Mouse (Mus musculus) left cerebral cortex, adult 8-10 months (tissue): ENCODE measurements around the gene Rasgrp3. TPM values are rescaled to one million over a fixed set of nuclear protein-coding genes. Genes with fewer than 3 reads are reported as not detected.
"Not testable (repeated sequence)": the region's sequence is repeated elsewhere in the genome, so short reads cannot be mapped to it uniquely, and the experiment has no call there.

Experiments used
- DNase-seq, 2 experiments: peaks; one replicate each; pipeline ENCODE4 v3.0.0; 2022; ENCODE audit warnings: low spot score in 2 of 2
- total RNA-seq, 4 experiments: library from RNA; stranded (reverse); gene quantifications; 2 replicates each; pipeline ENCODE4 v1.2.4; 2022

The Rasgrp3 gene
- total RNA-seq, 4 experiments from 2014 or later: 13.3 to 23.8 (median 18.6) TPM

GRCm38 (mm10) chr17:75461771-75462170, 26.1 kb downstream of the Rasgrp3 start:
- no peak for DNase-seq

DNA sequence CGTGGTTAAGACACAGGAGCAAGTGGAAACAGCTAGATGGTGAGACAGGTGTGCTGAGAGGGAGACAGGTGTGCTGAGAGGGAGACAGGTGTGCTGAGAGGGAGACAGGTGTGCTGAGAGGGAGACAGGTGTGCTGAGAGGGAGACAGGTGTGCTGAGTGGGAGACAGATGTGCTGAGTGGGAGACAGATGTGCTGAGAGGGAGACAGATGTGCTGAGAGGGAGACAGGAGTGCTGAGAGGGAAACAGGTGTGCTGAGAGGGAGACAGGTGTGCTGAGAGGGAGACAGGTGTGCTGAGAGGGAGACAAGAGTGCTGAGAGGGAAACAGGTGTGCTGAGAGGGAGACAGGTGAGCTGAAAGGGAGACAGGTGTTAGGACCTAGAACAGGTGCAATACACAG, 27.5 kb downstream of the Rasgrp3 start:
- not testable (repeated sequence) for DNase-seq

- DNase-seq: no peak
These were observed 27.9 kb downstream of the Rasgrp3 start for GRCm38 (mm10) chr17:75463645-75464044.

DNA sequence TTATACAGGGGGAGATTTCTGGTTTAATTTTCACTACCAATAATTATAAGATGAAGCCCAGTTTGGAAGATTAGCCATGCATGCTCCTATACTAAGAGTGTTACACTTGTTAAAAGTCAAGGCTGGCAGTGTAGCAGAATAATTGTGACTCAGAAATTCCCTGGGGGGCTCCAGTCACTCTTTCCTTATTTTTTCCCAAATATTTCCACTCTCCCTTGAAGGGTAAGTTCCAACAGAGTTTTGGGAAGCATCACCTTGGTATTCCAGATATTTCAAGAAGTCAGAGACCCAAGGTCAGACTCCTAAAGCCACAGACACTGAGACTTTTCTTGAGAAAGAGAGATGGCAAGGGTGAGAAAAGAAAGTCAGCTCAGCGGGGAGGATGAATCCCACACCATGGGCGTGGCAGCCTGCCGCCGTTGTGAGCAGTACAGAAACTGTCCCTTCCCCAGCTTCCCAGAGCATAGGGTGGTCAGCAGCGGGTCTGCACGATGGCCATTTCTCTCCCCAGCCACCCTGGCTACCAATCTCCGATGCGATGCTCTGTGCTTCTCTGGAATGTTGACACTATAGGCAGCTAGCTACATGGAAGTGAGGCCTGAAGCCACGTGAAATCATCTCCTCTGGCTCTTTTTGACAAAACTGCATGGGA, 28.8 kb downstream of the Rasgrp3 start:
- DNase-seq: no peak

- peak; percentile 62 to 81 for DNase-seq
These were observed 29.4 kb downstream of the Rasgrp3 start for GRCm38 (mm10) chr17:75464983-75465634.

- no peak for DNase-seq
These were observed 29.9 kb downstream of the Rasgrp3 start for GRCm38 (mm10) chr17:75465635-75465997.

- DNase-seq: no peak
These were observed 31.3 kb downstream of the Rasgrp3 start for GRCm38 (mm10) chr17:75466948-75467347.

GRCm38 (mm10) chr17:75467526-75467925, 31.8 kb downstream of the Rasgrp3 start:
- no peak for DNase-seq

DNA sequence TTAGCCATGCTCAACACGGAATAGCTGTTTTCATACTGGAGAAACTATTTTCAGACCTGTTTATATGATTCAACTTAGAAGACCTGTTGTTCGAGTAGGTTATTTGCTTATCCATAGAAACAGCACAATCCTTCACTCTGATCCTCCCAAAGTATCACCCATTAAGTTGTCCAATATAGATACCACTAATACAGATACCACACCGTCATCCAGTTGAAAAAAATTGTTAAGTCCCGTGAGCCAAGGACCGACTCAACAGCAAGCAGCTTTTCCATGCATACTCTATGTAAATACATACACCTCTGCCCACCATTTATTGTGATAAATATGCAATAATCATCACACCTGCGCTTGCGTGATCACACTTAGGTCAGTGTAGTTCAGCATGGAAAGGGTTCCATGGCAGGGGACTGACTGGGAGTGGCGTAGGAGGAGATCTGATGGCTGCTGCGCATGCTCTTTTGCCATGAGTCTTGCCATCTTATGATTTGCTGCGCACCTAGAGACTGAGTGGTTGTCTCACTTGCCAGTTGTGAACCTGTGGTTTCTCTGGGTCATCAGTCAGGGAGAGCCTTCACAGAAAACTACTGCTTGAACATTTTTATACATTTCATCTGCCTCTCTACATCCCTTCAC, 32.9 kb downstream of the Rasgrp3 start:
- no peak for DNase-seq

DNA sequence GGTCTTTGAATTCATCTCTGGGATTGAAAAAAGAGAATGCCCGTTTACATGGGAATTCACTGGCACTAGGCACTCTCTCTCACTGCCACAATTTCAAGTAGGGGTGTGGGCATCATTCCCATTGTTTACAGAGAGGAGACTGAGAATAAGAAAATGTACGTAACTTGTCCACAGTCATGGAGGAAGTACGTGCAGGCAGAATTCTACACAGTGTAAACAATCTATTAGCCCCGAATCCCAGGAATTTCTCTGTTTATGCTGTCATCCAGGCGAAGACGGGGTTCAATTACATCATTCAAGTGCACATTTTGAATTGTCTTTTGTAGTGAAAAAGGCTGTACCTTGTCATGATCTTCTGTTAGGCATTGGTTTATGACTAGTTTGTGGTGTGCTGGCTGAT, 34.6 kb downstream of the Rasgrp3 start:
- DNase-seq: no peak

DNA sequence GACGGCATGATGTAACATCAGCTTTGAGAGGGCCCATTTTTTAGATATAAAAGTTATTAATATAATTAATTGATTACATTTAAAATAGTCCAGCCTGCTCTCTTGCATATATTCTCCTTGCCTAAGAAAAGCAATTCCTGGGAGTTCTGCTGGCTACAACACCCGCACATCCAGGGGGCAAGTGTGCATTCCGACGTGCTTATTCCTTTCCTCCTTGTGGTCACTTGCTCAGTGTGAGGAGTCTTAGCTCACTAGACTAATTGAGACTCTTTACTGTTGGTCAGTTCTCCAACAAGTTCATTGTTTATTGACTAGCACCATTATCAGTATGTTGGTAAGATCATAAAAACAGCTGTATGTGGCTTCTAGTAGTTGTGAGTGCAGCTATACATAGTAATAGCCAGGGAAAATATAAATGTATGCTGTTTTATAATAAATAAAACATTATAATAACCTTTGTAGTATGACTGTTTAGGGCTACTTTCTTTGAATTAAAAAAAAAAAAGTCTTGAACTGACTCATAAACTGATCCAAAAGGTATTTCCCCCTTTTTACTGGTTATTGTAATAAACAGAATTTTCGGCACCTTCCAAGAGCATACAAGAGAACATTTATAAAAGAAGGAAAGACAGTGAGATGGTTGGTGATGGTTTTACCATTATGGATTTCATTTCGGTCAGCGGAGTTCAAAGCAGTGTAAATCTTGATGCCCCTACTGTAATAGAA, 35.4 kb downstream of the Rasgrp3 start:
- DNase-seq: no peak

- DNase-seq: no peak
These were observed 36.1 kb downstream of the Rasgrp3 start for GRCm38 (mm10) chr17:75471644-75472253.

DNA sequence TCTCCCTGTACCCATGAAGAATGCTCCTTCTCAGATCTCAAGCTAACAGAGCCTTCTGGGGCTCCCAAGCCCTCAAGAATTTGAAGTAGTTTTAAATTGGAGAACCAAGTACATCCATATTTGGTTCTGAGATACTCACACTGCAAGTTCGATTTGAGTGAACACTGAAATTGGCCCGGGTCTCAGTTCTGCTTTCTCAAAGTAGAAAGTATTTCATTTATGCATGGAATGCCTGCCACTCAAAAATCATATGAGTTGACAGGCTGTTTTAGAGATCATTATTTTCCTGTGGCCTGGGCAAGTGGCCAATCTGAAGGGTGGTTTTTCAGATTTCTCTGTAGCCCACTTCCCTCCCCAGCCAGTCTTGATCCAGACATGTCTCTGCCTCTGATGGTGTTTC, 36.7 kb downstream of the Rasgrp3 start:
- DNase-seq: no peak

DNA sequence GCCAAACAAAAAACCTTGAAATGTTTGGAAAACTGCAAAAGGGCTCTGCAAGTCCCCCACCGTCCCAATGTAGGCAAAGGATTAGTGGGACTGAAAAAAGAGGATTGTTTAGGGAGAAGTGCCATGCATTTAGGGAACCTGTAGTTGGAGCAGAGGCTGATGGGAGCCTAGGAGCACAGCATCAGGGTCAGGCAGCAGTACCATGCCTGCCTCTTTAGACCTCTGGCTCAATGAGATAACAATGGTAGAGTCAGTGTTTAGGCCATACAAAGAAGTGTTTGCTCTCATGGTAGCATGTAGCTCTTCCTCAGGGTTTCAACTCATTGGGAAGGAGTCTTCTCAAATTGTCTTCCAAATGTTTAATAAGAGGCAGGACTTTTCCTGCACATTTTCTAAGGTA, 40.3 kb downstream of the Rasgrp3 start:
- no peak for DNase-seq

GRCm38 (mm10) chr17:75476736-75477416, 41.2 kb downstream of the Rasgrp3 start:
- no peak for DNase-seq

GRCm38 (mm10) chr17:75477655-75478054, 42.0 kb downstream of the Rasgrp3 start:
- DNase-seq: no peak

- DNase-seq: no peak
These were observed 43.1 kb downstream of the Rasgrp3 start for GRCm38 (mm10) chr17:75478836-75479235.

- DNase-seq: no peak
These were observed 44.0 kb downstream of the Rasgrp3 start for GRCm38 (mm10) chr17:75479663-75480062.

DNA sequence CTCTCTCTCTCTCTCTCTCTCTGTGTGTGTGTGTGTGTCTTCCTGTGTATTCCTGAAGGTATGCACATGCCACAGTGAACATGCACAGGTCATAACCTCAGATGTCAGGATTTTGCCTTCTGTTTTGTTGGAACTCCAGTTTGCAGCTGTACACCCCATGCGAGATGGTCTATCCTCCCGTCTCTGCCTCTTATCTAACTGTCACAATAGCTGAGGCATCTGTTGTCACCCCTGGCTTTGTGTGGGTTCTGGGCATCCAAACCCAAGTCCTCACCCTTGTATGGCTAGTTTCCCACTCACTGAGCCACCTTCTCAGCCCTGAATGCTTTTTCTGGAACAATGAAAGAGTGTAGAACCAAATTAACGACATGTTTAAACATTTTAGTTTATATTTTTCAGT, 44.7 kb downstream of the Rasgrp3 start:
- DNase-seq: no peak

DNA sequence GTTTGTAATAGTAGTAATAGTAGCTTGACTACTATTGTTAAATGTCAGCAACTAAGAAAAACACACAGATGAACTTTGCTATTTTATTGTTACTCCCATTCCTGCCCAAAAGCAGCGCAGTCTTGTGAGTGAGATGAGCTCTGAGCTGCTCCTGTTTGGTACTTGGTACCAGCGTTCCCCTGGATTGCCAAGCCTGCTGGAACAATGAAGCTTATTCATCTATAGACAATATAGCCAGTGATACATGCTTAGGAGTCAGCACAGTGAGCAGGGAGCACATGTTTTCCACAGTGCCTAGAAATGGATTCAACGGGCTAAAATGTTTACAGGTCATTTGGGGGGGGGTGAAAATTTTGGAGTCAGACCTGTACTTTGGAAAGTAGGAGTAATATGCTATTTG, 50.5 kb downstream of the Rasgrp3 start:
- DNase-seq: peak in 1 of 2 experiments; percentile 22

DNA sequence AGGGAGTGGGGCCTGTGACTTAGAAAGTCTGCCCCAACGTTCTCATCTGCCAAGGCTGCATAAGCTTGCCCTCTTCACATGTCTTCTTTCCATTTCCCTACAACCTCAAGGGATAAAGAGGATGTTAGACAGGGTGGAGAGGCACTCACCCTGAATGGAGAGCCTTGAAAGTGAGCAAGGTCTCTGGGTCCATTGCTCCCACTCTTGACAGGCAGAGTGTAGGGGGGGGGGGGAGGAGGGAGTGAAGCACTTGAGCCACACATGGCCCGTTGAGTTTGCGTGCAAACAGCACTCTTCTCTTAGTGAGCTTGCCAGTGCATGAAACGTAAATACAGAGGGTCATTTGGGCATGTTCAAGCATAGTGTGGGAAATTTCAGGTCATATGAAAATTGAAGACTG, 59.5 kb downstream of the Rasgrp3 start:
- no peak for DNase-seq
